Comparison of ENCODE assay signal across 13 mouse cellular contexts in genomic region chr10:5593464-5593863, GRCm38 (mm10). TPM values are rescaled to one million over a fixed set of nuclear protein-coding genes. Genes with fewer than 3 reads are reported as not detected.
A peak's percentile ranks its signal among the peaks of the same experiment; 100 is the strongest.
DNase-seq lines count a peak whose midpoint lies in the region; ATAC-seq and TF ChIP-seq lines count a peak whose summit lies in the region.
"Had no signal": no experiment of that assay in that cellular context is flagged by ENCODE, and none has a peak within 500 bp of the region (broad histone marks: within the 10 kb centered on the region; RNA-seq: fewer than 3 reads in every experiment).

Myct1 (plus strand) TSS chr10:5593775.

- ATAC-seq in kidney, embryonic 16.5 days (ENCODE audit: low FRiP score, low TSS enrichment): no peak; the same call in 1 of the 2 replicates
- ATAC-seq in midbrain, embryonic 11.5 days (ENCODE audit: low FRiP score): no peak
- ATAC-seq: forebrain, embryonic 15.5 days; midbrain, embryonic 15.5 days had no signal

- no peaks in the 10 kb centered on the region for H3K4me1 ChIP-seq in kidney, embryonic 16.5 days (ENCODE audit: insufficient read depth, low read length)
- H3K4me1 ChIP-seq in midbrain, embryonic 11.5 days (ENCODE audit: control insufficient read depth, insufficient read depth, low read length): no peaks in the 10 kb centered on the region
- H3K4me1 ChIP-seq in thymus, adult 2 months (replicated peaks; ENCODE audit: control insufficient read depth, insufficient read depth, low read length): no peaks in the 10 kb centered on the region
- H3K4me1 ChIP-seq: forebrain, embryonic 15.5 days; hindbrain, embryonic 15.5 days; midbrain, embryonic 15.5 days had no signal

- peak within 1 kb of the TSS; percentile 13; the same call in 1 of the 2 replicates for H3K4me3 ChIP-seq in layer of hippocampus, adult 2 months
- H3K4me3 ChIP-seq in kidney, embryonic 16.5 days (ENCODE audit: low read length): peak within 1 kb of the TSS; percentile 33
- H3K4me3 ChIP-seq in midbrain, embryonic 11.5 days (ENCODE audit: low read depth, low read length): no peak within 1 kb of the TSS
- H3K4me3 ChIP-seq in thymus, adult 2 months (ENCODE audit: control insufficient read depth, insufficient read depth, low read length): no peak within 1 kb of the TSS
- H3K4me3 ChIP-seq: forebrain, embryonic 15.5 days; hindbrain, embryonic 15.5 days; midbrain, embryonic 15.5 days had no signal

- no peaks in the 10 kb centered on the region for H3K9me3 ChIP-seq in kidney, embryonic 16.5 days (ENCODE audit: low read length)
- H3K9me3 ChIP-seq in midbrain, embryonic 11.5 days (ENCODE audit: control insufficient read depth, low read length): no peaks in the 10 kb centered on the region
- H3K9me3 ChIP-seq: forebrain, embryonic 15.5 days; hindbrain, embryonic 15.5 days; midbrain, embryonic 15.5 days had no signal

- H3K27me3 ChIP-seq in kidney, embryonic 16.5 days (ENCODE audit: insufficient read depth, low read length): no peaks in the 10 kb centered on the region
- no peaks in the 10 kb centered on the region for H3K27me3 ChIP-seq in midbrain, embryonic 11.5 days (ENCODE audit: control insufficient read depth, insufficient read depth, low read length)
- no peaks in the 10 kb centered on the region for H3K27me3 ChIP-seq in thymus, adult 2 months (ENCODE audit: control insufficient read depth, insufficient read depth, low read length)
- H3K27me3 ChIP-seq: forebrain, embryonic 15.5 days; hindbrain, embryonic 15.5 days; midbrain, embryonic 15.5 days had no signal

- H3K36me3 ChIP-seq in kidney, embryonic 16.5 days (ENCODE audit: insufficient read depth, low read length): no peaks in the 10 kb centered on the region
- no peaks in the 10 kb centered on the region for H3K36me3 ChIP-seq in midbrain, embryonic 11.5 days (ENCODE audit: control insufficient read depth, insufficient read depth, low read length)
- no peaks in the 10 kb centered on the region for H3K36me3 ChIP-seq in thymus, adult 2 months (ENCODE audit: control insufficient read depth, insufficient read depth, low read length)
- H3K36me3 ChIP-seq: forebrain, embryonic 15.5 days; hindbrain, embryonic 15.5 days; midbrain, embryonic 15.5 days had no signal

- TF ChIP-seq POLR2A in thymus, adult 2 months (IDR thresholded peaks at IDR 0.05; ENCODE audit: control insufficient read depth, extremely low read depth, insufficient read depth, low read length, poor library complexity): no peak

- DNase-seq in layer of hippocampus, adult 2 months (ENCODE audit: low spot score in 2 of 2): no peak
- DNase-seq in layer of hippocampus, adult 18-20 months (ENCODE audit: low spot score in 2 of 2): no peak
- DNase-seq in heart, adult 8-10 months (ENCODE audit: low spot score): peak; percentile 76
- peak; percentile 21 for DNase-seq in skeletal muscle tissue, adult 2 months (ENCODE audit: low read depth, low spot score)
- DNase-seq in midbrain, embryonic 11.5 days (ENCODE audit: low spot score, missing footprints): no peak
- DNase-seq in thymus, adult 18-20 months: no peak
- DNase-seq in thymus, adult 2 months: no peak
- DNase-seq: adrenal gland, postnatal 25 days; left cerebral cortex, postnatal 4 days had no signal

- H3K27ac ChIP-seq in layer of hippocampus, adult 2 months: no peak within 1 kb of the TSS
- H3K27ac ChIP-seq in kidney, embryonic 16.5 days (ENCODE audit: low read length): peak within 1 kb of the TSS; percentile 68; the same call in 1 of the 2 replicates
- H3K27ac ChIP-seq in midbrain, embryonic 11.5 days (ENCODE audit: low read depth, low read length): no peak within 1 kb of the TSS
- no peak within 1 kb of the TSS for H3K27ac ChIP-seq in thymus, adult 2 months (ENCODE audit: control insufficient read depth, insufficient read depth, low read length)
- H3K27ac ChIP-seq: forebrain, embryonic 15.5 days; hindbrain, embryonic 15.5 days; midbrain, embryonic 15.5 days had no signal

- WGBS in kidney, embryonic 16.5 days: 10% methylated on average over 5 of the region's 5 CpGs
- WGBS in midbrain, embryonic 11.5 days: 71% methylated on average over 5 of the region's 5 CpGs
- 22% methylated on average over 5 of the region's 5 CpGs for WGBS in thymus, adult 2 months

- no peak within 1 kb of the TSS for H3K4me2 ChIP-seq in kidney, embryonic 16.5 days (replicated peaks; ENCODE audit: low read depth, low read length)
- no peak within 1 kb of the TSS for H3K4me2 ChIP-seq in midbrain, embryonic 11.5 days
- H3K4me2 ChIP-seq: forebrain, embryonic 15.5 days; hindbrain, embryonic 15.5 days; midbrain, embryonic 15.5 days had no signal

- no peak for TF ChIP-seq CTCF in layer of hippocampus, adult 2 months (conservative IDR thresholded peaks at IDR 0.05)
- TF ChIP-seq CTCF in thymus, adult 2 months (IDR thresholded peaks at IDR 0.05; ENCODE audit: borderline replicate concordance, control insufficient read depth, extremely low read depth, insufficient read depth, low read length, poor library complexity): no peak

- H3K9ac ChIP-seq in kidney, embryonic 16.5 days (replicated peaks; ENCODE audit: low read length): peak within 1 kb of the TSS; percentile 45; the same call in 1 of the 2 replicates
- no peak within 1 kb of the TSS for H3K9ac ChIP-seq in midbrain, embryonic 11.5 days (ENCODE audit: low read length)
- H3K9ac ChIP-seq: forebrain, embryonic 15.5 days; hindbrain, embryonic 15.5 days; midbrain, embryonic 15.5 days had no signal

RNA-seq across cellular contexts. Expression of gene Myct1, which starts in this region (rescaled TPM):
- under 1 TPM; 0.20 to 0.25 TPM for total RNA-seq in layer of hippocampus, adult 2 months (2021)
- under 1 TPM; 0.15 to 0.25 TPM for total RNA-seq in layer of hippocampus, adult 18-20 months (2021)
- 10 to 100 TPM; 10.6 to 13.6 (median 11.7) TPM for total RNA-seq in heart, adult 8-10 months (2022)
- polyA plus RNA-seq in kidney, embryonic 16.5 days (2015; fragmentation: Nextera tagmentation; extraction: Ambion mirVana): 10.5 and 11.1 TPM in 2 replicates
- 2.1 and 2.2 TPM in 2 replicates for polyA plus RNA-seq in midbrain, embryonic 11.5 days (2014; fragmentation: Nextera tagmentation; extraction: Ambion mirVana)
- 0.85 and 1.3 TPM in 2 replicates for polyA plus RNA-seq in thymus, adult 2 months (2012; rRNA removed)

Comparison
In these comparisons a context has a peak if more than half of its experiments do, and no peak if none do; other contexts are left out.
1. RNA of gene Myct1 (total RNA-seq): 10.6 to 13.6 TPM in heart, adult 8-10 months; 0.15 to 0.25 TPM in layer of hippocampus, adult 18-20 months and 0.20 to 0.25 TPM in layer of hippocampus, adult 2 months; every median in the first group is over 4 times any median in the second.
2. DNase-seq: peak in heart, adult 8-10 months (single experiment) and skeletal muscle tissue, adult 2 months (single experiment); none in layer of hippocampus, adult 2 months (0 of 2), layer of hippocampus, adult 18-20 months (0 of 2), midbrain, embryonic 11.5 days (single experiment), thymus, adult 18-20 months (0 of 2) and thymus, adult 2 months (single experiment).
3. H3K4me3 ChIP-seq: peak in layer of hippocampus, adult 2 months (single experiment) and kidney, embryonic 16.5 days (single experiment); none in midbrain, embryonic 11.5 days (single experiment) and thymus, adult 2 months (single experiment).